Mouse (Mus musculus): Measurements from ENCODE around the gene Ptprd. TPM values are rescaled to one million over a fixed set of nuclear protein-coding genes. Genes with fewer than 3 reads are reported as not detected.

Gene Ptprd
- total and polyA plus RNA-seq, 3 experiments = not detected

DNA sequence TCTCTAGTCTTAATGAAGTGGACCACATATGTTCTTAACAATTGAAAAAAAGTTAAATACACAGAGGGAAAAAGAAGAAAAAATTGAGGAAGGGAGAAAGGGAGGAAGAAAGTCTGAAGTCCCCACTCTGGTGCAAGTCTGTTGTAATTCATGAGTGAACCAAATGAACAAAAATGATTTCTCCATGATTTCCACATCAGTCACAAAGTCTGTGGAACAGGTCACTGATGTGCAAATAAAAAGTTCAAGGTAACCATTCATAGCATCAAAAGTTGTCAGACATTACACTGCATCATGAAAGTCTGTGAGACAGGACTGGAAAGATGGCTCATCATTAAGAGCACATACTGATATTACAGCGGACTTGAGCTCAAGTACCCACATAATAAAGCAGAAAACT is 1996.6 kb downstream of the Ptprd start:
- no peaks in the 10 kb centered on the region for H3K36me3 ChIP-seq (ENCODE audit: control insufficient read depth in 1 of 2, insufficient read depth in 2 of 2, low read length in 2 of 2)
- DNase-seq (ENCODE audit: low read depth, low spot score) = no peak
- TF ChIP-seq CHD2 (IDR thresholded peaks at IDR 0.05; ENCODE audit: low read length) = no peak
- TF ChIP-seq ELF1 (IDR thresholded peaks at IDR 0.05; ENCODE audit: low read depth, low read length) = no peak
- no peak for TF ChIP-seq ZC3H11A (IDR thresholded peaks at IDR 0.05; ENCODE audit: low read depth, low read length)
- TF ChIP-seq ZNF384 (IDR thresholded peaks at IDR 0.05; ENCODE audit: low read depth, low read length) = no peak
- TF ChIP-seq ZKSCAN1 (IDR thresholded peaks at IDR 0.05; ENCODE audit: low read depth, low read length) = no peak
- TF ChIP-seq MXI1 (IDR thresholded peaks at IDR 0.05; ENCODE audit: low read depth, low read length) = no peak
- no peak for TF ChIP-seq MAFK (IDR thresholded peaks at IDR 0.05; ENCODE audit: borderline replicate concordance, low read depth, low read length)
- no peak for TF ChIP-seq POLR2AphosphoS2 (IDR thresholded peaks at IDR 0.05; ENCODE audit: low read length)
- TF ChIP-seq ETS1 (IDR thresholded peaks at IDR 0.05; ENCODE audit: low read depth, low read length) = no peak
- TF ChIP-seq MYB (IDR thresholded peaks at IDR 0.05; ENCODE audit: low read depth, low read length) = no peak
- TF ChIP-seq GATA1 (IDR thresholded peaks at IDR 0.05; ENCODE audit: low read depth, low read length) = no peak
- no peak for TF ChIP-seq SMC3 (IDR thresholded peaks at IDR 0.05; ENCODE audit: low read depth, low read length)
- TF ChIP-seq SIN3A (IDR thresholded peaks at IDR 0.05; ENCODE audit: low read length) = no peak
- no peak for TF ChIP-seq EP300 (IDR thresholded peaks at IDR 0.05; ENCODE audit: low read depth in 1 of 2, low read length in 2 of 2)
- no peak for TF ChIP-seq TAL1 (IDR thresholded peaks at IDR 0.05; ENCODE audit: low read length)
- no peak for TF ChIP-seq CHD1 (IDR thresholded peaks at IDR 0.05; ENCODE audit: low read depth, low read length)
- TF ChIP-seq RAD21 (IDR thresholded peaks at IDR 0.05; ENCODE audit: low read depth, low read length) = no peak
- TF ChIP-seq HCFC1 (IDR thresholded peaks at IDR 0.05; ENCODE audit: low read depth, low read length) = no peak
- no peak for TF ChIP-seq ZMIZ1 (IDR thresholded peaks at IDR 0.05; ENCODE audit: low read depth, low read length)
- TF ChIP-seq CTCF (IDR thresholded peaks at IDR 0.05 in 2 of 3, conservative IDR thresholded peaks at IDR 0.05 in 1 of 3; ENCODE audit: control insufficient read depth in 1 of 3, insufficient read depth in 1 of 3, low read depth in 2 of 3, low read length in 3 of 3, poor library complexity in 1 of 3, severe bottlenecking in 1 of 3) = no peak
- H3K9ac ChIP-seq (ENCODE audit: control insufficient read depth, low read depth, low read length, poor library complexity, severe bottlenecking) = no peak overlapping the region
- H3K27ac ChIP-seq (ENCODE audit: control insufficient read depth, low read depth, low read length) = no peak overlapping the region
- H3K4me3 ChIP-seq (ENCODE audit: control insufficient read depth in 1 of 2, insufficient read depth in 1 of 2, low read depth in 2 of 2, low read length in 2 of 2) = no peak overlapping the region
- no peaks in the 10 kb centered on the region for H3K79me2 ChIP-seq (ENCODE audit: control insufficient read depth, insufficient read depth, low read length, poor library complexity)
- H3K4me1 ChIP-seq (ENCODE audit: control insufficient read depth in 1 of 2, insufficient read depth in 2 of 2, low read length in 2 of 2) = no peaks in the 10 kb centered on the region
- no peaks in the 10 kb centered on the region for H3K27me3 ChIP-seq (ENCODE audit: control insufficient read depth in 1 of 2, insufficient read depth in 2 of 2, low read length in 2 of 2)
- H3K9me3 ChIP-seq (replicated peaks; ENCODE audit: insufficient read depth, low read length) = no peaks in the 10 kb centered on the region

- H3K9me3 ChIP-seq (replicated peaks; ENCODE audit: insufficient read depth, low read length) = no peaks in the 10 kb centered on the region
- H3K4me1 ChIP-seq (ENCODE audit: control insufficient read depth in 1 of 2, insufficient read depth in 2 of 2, low read length in 2 of 2) = no peaks in the 10 kb centered on the region
- H3K79me2 ChIP-seq (ENCODE audit: control insufficient read depth, insufficient read depth, low read length, poor library complexity) = no peaks in the 10 kb centered on the region
- TF ChIP-seq RCOR1 (IDR thresholded peaks at IDR 0.05; ENCODE audit: low read depth, low read length) (no peak), TAL1 (IDR thresholded peaks at IDR 0.05; ENCODE audit: low read length) (no peak), CHD2 (IDR thresholded peaks at IDR 0.05; ENCODE audit: low read length) (no peak), POLR2A (IDR thresholded peaks at IDR 0.05; ENCODE audit: control insufficient read depth in 1 of 2, insufficient read depth in 1 of 2, low read depth in 1 of 2, low read length in 2 of 2, poor library complexity in 1 of 2) (no peak), USF1 (IDR thresholded peaks at IDR 0.05; ENCODE audit: low read depth, low read length) (no peak), RAD21 (IDR thresholded peaks at IDR 0.05; ENCODE audit: low read depth, low read length) (no peak), MXI1 (IDR thresholded peaks at IDR 0.05; ENCODE audit: low read depth, low read length) (no peak), HCFC1 (IDR thresholded peaks at IDR 0.05; ENCODE audit: low read depth, low read length) (no peak), ELF1 (IDR thresholded peaks at IDR 0.05; ENCODE audit: low read depth, low read length) (no peak), TBP (IDR thresholded peaks at IDR 0.05; ENCODE audit: low read depth, low read length) (no peak)
- no peak for DNase-seq (ENCODE audit: low read depth, low spot score)
- no peak overlapping the region for H3K9ac ChIP-seq (ENCODE audit: control insufficient read depth, low read depth, low read length, poor library complexity, severe bottlenecking)
- H3K36me3 ChIP-seq (ENCODE audit: control insufficient read depth in 1 of 2, insufficient read depth in 2 of 2, low read length in 2 of 2) = no peaks in the 10 kb centered on the region
- no peak overlapping the region for H3K4me3 ChIP-seq (ENCODE audit: control insufficient read depth in 1 of 2, insufficient read depth in 1 of 2, low read depth in 2 of 2, low read length in 2 of 2)
- H3K27ac ChIP-seq (ENCODE audit: control insufficient read depth, low read depth, low read length) = no peak overlapping the region
- H3K27me3 ChIP-seq (ENCODE audit: control insufficient read depth in 1 of 2, insufficient read depth in 2 of 2, low read length in 2 of 2) = no peaks in the 10 kb centered on the region
These were observed 2012.4 kb downstream of the Ptprd start for GRCm38 (mm10) chr4:76199321-76199720.

Measured in MEL (cell line).